Mouse (Mus musculus): ENCODE measurements at regions not wholly inside any gene's neighbourhood (a gene's known extent, or its start where the extent isn't known, plus 50 kb on each side); places are given as distances from the start of the nearest gene placed in this dataset.
A peak's percentile ranks its signal among the peaks of the same experiment; 100 is the strongest.

GRCm38 (mm10) chr2:128508244-128508605, 82.8 kb upstream of the Spdye4c start:
- WGBS = 70% methylated on average over 2 of the region's 2 CpGs

GRCm38 (mm10) chr2:128511291-128511690, 79.7 kb upstream of the Spdye4c start:
- Histone ChIP-seq H3K27me3 (ENCODE audit: control insufficient read depth, insufficient read depth, low read length) (no peaks in the 10 kb centered on the region), H3K4me2 (replicated peaks; ENCODE audit: low read depth, low read length) (no peak overlapping the region), H3K27ac (ENCODE audit: low read length) (no peak overlapping the region), H3K4me3 (ENCODE audit: low read depth, low read length) (no peak overlapping the region), H3K9me3 (ENCODE audit: control insufficient read depth, low read depth, low read length) (no peaks in the 10 kb centered on the region), H3K9ac (replicated peaks; ENCODE audit: low read depth, low read length) (no peak overlapping the region), H3K36me3 (ENCODE audit: control insufficient read depth, insufficient read depth, low read length) (no peaks in the 10 kb centered on the region), H3K4me1 (ENCODE audit: control insufficient read depth, insufficient read depth, low read length) (peaks cover 36% of the 10 kb centered on the region)
- ATAC-seq (ENCODE audit: insufficient number of reproducible peaks, insufficient read depth, low FRiP score, low read depth) = no peak
- 69% methylated on average over 6 of the region's 6 CpGs for WGBS

More at GRCm38 (mm10) chr2:128508244-128508605, 82.8 kb upstream of the Spdye4c start:
- Histone ChIP-seq H3K27me3 (ENCODE audit: control insufficient read depth, insufficient read depth, low read length) (no peaks in the 10 kb centered on the region), H3K4me3 (ENCODE audit: low read depth, low read length) (no peak overlapping the region), H3K9ac (replicated peaks; ENCODE audit: low read depth, low read length) (no peak overlapping the region), H3K4me2 (replicated peaks; ENCODE audit: low read depth, low read length) (no peak overlapping the region; the same call in 1 of the 2 replicates), H3K27ac (ENCODE audit: low read length) (peak overlapping the region; percentile 82), H3K9me3 (ENCODE audit: control insufficient read depth, low read depth, low read length) (no peaks in the 10 kb centered on the region; the same call in 1 of the 2 replicates), H3K36me3 (ENCODE audit: control insufficient read depth, insufficient read depth, low read length) (no peaks in the 10 kb centered on the region), H3K4me1 (ENCODE audit: control insufficient read depth, insufficient read depth, low read length) (peaks cover 21% of the 10 kb centered on the region)
- 0 out of 2 replicates have a peak, but pooled peaks have one; percentile 6 for ATAC-seq (ENCODE audit: insufficient number of reproducible peaks, insufficient read depth, low FRiP score, low read depth)

GRCm38 (mm10) chr2:128512852-128513251, 78.2 kb upstream of the Spdye4c start:
- Histone ChIP-seq H3K27ac (ENCODE audit: low read length) (no peak overlapping the region), H3K9ac (replicated peaks; ENCODE audit: low read depth, low read length) (no peak overlapping the region), H3K36me3 (ENCODE audit: control insufficient read depth, insufficient read depth, low read length) (no peaks in the 10 kb centered on the region), H3K4me3 (ENCODE audit: low read depth, low read length) (no peak overlapping the region), H3K4me2 (replicated peaks; ENCODE audit: low read depth, low read length) (no peak overlapping the region), H3K4me1 (ENCODE audit: control insufficient read depth, insufficient read depth, low read length) (peaks cover 35% of the 10 kb centered on the region; the same call in 1 of the 2 replicates), H3K9me3 (ENCODE audit: control insufficient read depth, low read depth, low read length) (no peaks in the 10 kb centered on the region), H3K27me3 (ENCODE audit: control insufficient read depth, insufficient read depth, low read length) (no peaks in the 10 kb centered on the region)
- no peak for ATAC-seq (ENCODE audit: insufficient number of reproducible peaks, insufficient read depth, low FRiP score, low read depth)
- WGBS = 52% methylated on average over 6 of the region's 6 CpGs

- no peak overlapping the region for H3K4me2 ChIP-seq (replicated peaks; ENCODE audit: low read depth, low read length)
- no peak overlapping the region for H3K4me3 ChIP-seq (ENCODE audit: low read depth, low read length)
- H3K36me3 ChIP-seq (ENCODE audit: control insufficient read depth, insufficient read depth, low read length) = no peaks in the 10 kb centered on the region
- H3K9me3 ChIP-seq (ENCODE audit: control insufficient read depth, low read depth, low read length) = no peaks in the 10 kb centered on the region
- peaks cover 26% of the 10 kb centered on the region; the same call in 1 of the 2 replicates for H3K4me1 ChIP-seq (ENCODE audit: control insufficient read depth, insufficient read depth, low read length)
- H3K9ac ChIP-seq (replicated peaks; ENCODE audit: low read depth, low read length) = no peak overlapping the region
- ATAC-seq (ENCODE audit: insufficient number of reproducible peaks, insufficient read depth, low FRiP score, low read depth) = peak; percentile 51; the same call in 1 of the 2 replicates
- H3K27ac ChIP-seq (ENCODE audit: low read length) = peak overlapping the region; percentile 61; the same call in 1 of the 2 replicates
- H3K27me3 ChIP-seq (ENCODE audit: control insufficient read depth, insufficient read depth, low read length) = no peaks in the 10 kb centered on the region
- 53% methylated on average over 17 of the region's 17 CpGs for WGBS
Measured at GRCm38 (mm10) chr2:128514463-128515290, 76.3 kb upstream of the Spdye4c start.

GRCm38 (mm10) chr2:128515701-128516100, 75.3 kb upstream of the Spdye4c start:
- no peaks in the 10 kb centered on the region for H3K27me3 ChIP-seq (ENCODE audit: control insufficient read depth, insufficient read depth, low read length)
- H3K9me3 ChIP-seq (ENCODE audit: control insufficient read depth, low read depth, low read length) = no peaks in the 10 kb centered on the region
- 69% methylated on average over 5 of the region's 5 CpGs for WGBS
- peak overlapping the region; percentile 61; the same call in 1 of the 2 replicates for H3K27ac ChIP-seq (ENCODE audit: low read length)
- no peaks in the 10 kb centered on the region for H3K36me3 ChIP-seq (ENCODE audit: control insufficient read depth, insufficient read depth, low read length)
- H3K4me1 ChIP-seq (ENCODE audit: control insufficient read depth, insufficient read depth, low read length) = peaks cover 26% of the 10 kb centered on the region; the same call in 1 of the 2 replicates
- H3K4me2 ChIP-seq (replicated peaks; ENCODE audit: low read depth, low read length) = no peak overlapping the region
- no peak overlapping the region for H3K9ac ChIP-seq (replicated peaks; ENCODE audit: low read depth, low read length)
- H3K4me3 ChIP-seq (ENCODE audit: low read depth, low read length) = no peak overlapping the region
- ATAC-seq (ENCODE audit: insufficient number of reproducible peaks, insufficient read depth, low FRiP score, low read depth) = no peak

- Histone ChIP-seq H3K36me3 (ENCODE audit: control insufficient read depth, insufficient read depth, low read length) (no peaks in the 10 kb centered on the region), H3K9ac (replicated peaks; ENCODE audit: low read depth, low read length) (no peak overlapping the region), H3K27ac (ENCODE audit: low read length) (no peak overlapping the region), H3K9me3 (ENCODE audit: control insufficient read depth, low read depth, low read length) (no peaks in the 10 kb centered on the region), H3K4me3 (ENCODE audit: low read depth, low read length) (no peak overlapping the region), H3K4me2 (replicated peaks; ENCODE audit: low read depth, low read length) (no peak overlapping the region), H3K4me1 (ENCODE audit: control insufficient read depth, insufficient read depth, low read length) (peaks cover 17% of the 10 kb centered on the region; the same call in 1 of the 2 replicates), H3K27me3 (ENCODE audit: control insufficient read depth, insufficient read depth, low read length) (no peaks in the 10 kb centered on the region)
- 83% methylated on average over 9 of the region's 9 CpGs for WGBS
- no peak for ATAC-seq (ENCODE audit: insufficient number of reproducible peaks, insufficient read depth, low FRiP score, low read depth)
Measured at GRCm38 (mm10) chr2:128516694-128517093, 74.3 kb upstream of the Spdye4c start.

GRCm38 (mm10) chr2:128518142-128518541, 72.9 kb upstream of the Spdye4c start:
- Histone ChIP-seq H3K4me1 (ENCODE audit: control insufficient read depth, insufficient read depth, low read length) (peaks cover 16% of the 10 kb centered on the region; the same call in 1 of the 2 replicates), H3K9me3 (ENCODE audit: control insufficient read depth, low read depth, low read length) (no peaks in the 10 kb centered on the region)
- ATAC-seq (ENCODE audit: insufficient number of reproducible peaks, insufficient read depth, low FRiP score, low read depth) = no peak

GRCm38 (mm10) chr2:128521701-128522443, 69.1 kb upstream of the Spdye4c start:
- Histone ChIP-seq H3K27me3 (ENCODE audit: control insufficient read depth, insufficient read depth, low read length) (no peaks in the 10 kb centered on the region), H3K4me2 (replicated peaks; ENCODE audit: low read depth, low read length) (no peak overlapping the region), H3K36me3 (ENCODE audit: control insufficient read depth, insufficient read depth, low read length) (no peaks in the 10 kb centered on the region), H3K27ac (ENCODE audit: low read length) (no peak overlapping the region), H3K4me3 (ENCODE audit: low read depth, low read length) (no peak overlapping the region), H3K9ac (replicated peaks; ENCODE audit: low read depth, low read length) (no peak overlapping the region), H3K9me3 (ENCODE audit: control insufficient read depth, low read depth, low read length) (no peaks in the 10 kb centered on the region), H3K4me1 (ENCODE audit: control insufficient read depth, insufficient read depth, low read length) (no peaks in the 10 kb centered on the region)
- ATAC-seq (ENCODE audit: insufficient number of reproducible peaks, insufficient read depth, low FRiP score, low read depth) = peak; percentile 28; the same call in 1 of the 2 replicates
- 35% methylated on average over 4 of the region's 4 CpGs for WGBS

More at GRCm38 (mm10) chr2:128518142-128518541, 72.9 kb upstream of the Spdye4c start:
- Histone ChIP-seq H3K36me3 (ENCODE audit: control insufficient read depth, insufficient read depth, low read length) (no peaks in the 10 kb centered on the region), H3K4me2 (replicated peaks; ENCODE audit: low read depth, low read length) (no peak overlapping the region), H3K4me3 (ENCODE audit: low read depth, low read length) (no peak overlapping the region), H3K27me3 (ENCODE audit: control insufficient read depth, insufficient read depth, low read length) (no peaks in the 10 kb centered on the region), H3K9ac (replicated peaks; ENCODE audit: low read depth, low read length) (no peak overlapping the region), H3K27ac (ENCODE audit: low read length) (no peak overlapping the region)
- WGBS = 85% methylated on average over 3 of the region's 3 CpGs

All from stomach, embryonic 14.5 days (tissue).